Mouse (Mus musculus): ENCODE data around the gene Icam4.

DNA sequence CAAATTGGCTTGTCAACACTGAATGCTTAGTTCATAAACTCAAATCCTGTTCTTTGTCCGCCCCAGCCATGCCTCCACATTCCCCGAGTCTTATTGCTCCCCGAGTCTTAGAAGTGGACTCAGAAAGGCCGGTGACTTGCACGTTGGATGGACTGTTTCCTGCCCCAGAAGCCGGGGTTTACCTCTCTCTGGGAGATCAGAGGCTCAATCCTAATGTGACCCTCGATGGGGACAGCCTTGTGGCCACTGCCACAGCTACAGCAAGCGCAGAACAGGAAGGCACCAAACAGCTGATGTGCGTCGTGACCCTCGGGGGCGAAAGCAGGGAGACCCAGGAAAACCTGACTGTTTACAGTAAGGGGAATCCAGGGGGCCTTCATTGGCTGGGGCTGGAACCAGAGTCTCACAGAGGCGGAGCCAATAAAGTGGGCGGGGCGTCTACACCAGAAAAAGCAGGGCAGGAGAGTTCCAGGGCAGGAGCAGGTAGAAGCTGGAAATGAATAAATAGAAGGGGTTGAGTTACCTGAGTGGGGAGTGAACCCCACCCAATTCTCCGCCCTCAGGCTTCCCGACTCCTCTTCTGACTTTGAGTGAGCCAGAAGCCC is 5.4 kb downstream of the Icam4 start:
- TF ChIP-seq CTCF (IDR thresholded peaks at IDR 0.05; ENCODE audit: low read depth) = no peak
- no peak for TF ChIP-seq EP300 (optimal IDR thresholded peaks at IDR 0.05)
